Comparison of ENCODE assay signal across 27 mouse cellular contexts in genomic region chr7:68298381-68299076, GRCm38 (mm10). TPM values are rescaled to one million over a fixed set of nuclear protein-coding genes. Genes with fewer than 3 reads are reported as not detected.
DNase-seq lines count a peak whose midpoint lies in the region; ATAC-seq lines count a peak whose summit lies in the region.
"Had no signal": no experiment of that assay in that cellular context is flagged by ENCODE, and none has a peak within 500 bp of the region (broad histone marks: within the 10 kb centered on the region; RNA-seq: fewer than 3 reads in every experiment).

No protein-coding gene starts in this region.

- H3K27me3 ChIP-seq in midbrain, embryonic 11.5 days (ENCODE audit: control insufficient read depth, insufficient read depth, low read length), result no peaks in the 10 kb centered on the region
- no peaks in the 10 kb centered on the region for H3K27me3 ChIP-seq in midbrain, embryonic 13.5 days
- H3K27me3 ChIP-seq: embryonic facial prominence, embryonic 13.5 days; liver, embryonic 13.5 days; neural tube, embryonic 13.5 days; stomach, embryonic 15.5 days had no signal

- peak; percentile 67 for DNase-seq in midbrain, embryonic 11.5 days (ENCODE audit: low spot score, missing footprints)
- DNase-seq in CD4-positive, CD25-positive, alpha-beta regulatory T cell, adult 2 months (ENCODE audit: low read depth, low spot score), result peak; percentile 59
- DNase-seq in right cerebral cortex, postnatal 4 days, result peak; percentile 42
- DNase-seq in neural tube, embryonic 10.5 days (ENCODE audit: extremely low spot score, low spot score), result no peak
- DNase-seq in adrenal gland, adult 18-20 months (ENCODE audit: low spot score in 2 of 2), result no peak
- DNase-seq: cerebellum, adult 18-20 months; cerebellum, postnatal 14 days; embryo, embryonic 11 days; gastrocnemius, postnatal 14 days; heart, adult 11 months; kidney, adult 18-20 months; kidney, postnatal 4 days; liver, embryonic 13.5 days; lung, embryonic 14.5 days; midbrain, embryonic 14.5 days; thymus, adult 18-20 months had no signal

- no peak overlapping the region for H3K27ac ChIP-seq in midbrain, embryonic 11.5 days (ENCODE audit: low read depth, low read length)
- no peak overlapping the region for H3K27ac ChIP-seq in midbrain, embryonic 13.5 days
- H3K27ac ChIP-seq: embryonic facial prominence, embryonic 13.5 days; liver, embryonic 13.5 days; neural tube, embryonic 13.5 days; stomach, embryonic 15.5 days had no signal

- no peaks in the 10 kb centered on the region for H3K4me1 ChIP-seq in midbrain, embryonic 11.5 days (ENCODE audit: control insufficient read depth, insufficient read depth, low read length)
- no peaks in the 10 kb centered on the region for H3K4me1 ChIP-seq in midbrain, embryonic 13.5 days (replicated peaks)
- H3K4me1 ChIP-seq: stomach, embryonic 15.5 days had no signal

- no peak overlapping the region for H3K4me3 ChIP-seq in midbrain, embryonic 11.5 days (ENCODE audit: low read depth, low read length)
- no peak overlapping the region for H3K4me3 ChIP-seq in midbrain, embryonic 13.5 days (replicated peaks)
- H3K4me3 ChIP-seq: embryonic facial prominence, embryonic 13.5 days; erythroblast, embryonic 14.5 days; liver, embryonic 13.5 days; neural tube, embryonic 13.5 days; stomach, embryonic 15.5 days had no signal

- H3K9ac ChIP-seq in midbrain, embryonic 11.5 days (ENCODE audit: low read length), result no peak overlapping the region
- H3K9ac ChIP-seq in midbrain, embryonic 13.5 days (replicated peaks), result no peak overlapping the region
- H3K9ac ChIP-seq: embryonic facial prominence, embryonic 13.5 days; liver, embryonic 13.5 days; lung, embryonic 14.5 days; neural tube, embryonic 13.5 days; stomach, embryonic 15.5 days had no signal

- WGBS in midbrain, embryonic 11.5 days, result 87% methylated on average over 13 of the region's 13 CpGs
- WGBS in midbrain, embryonic 13.5 days, result 86% methylated on average over 13 of the region's 13 CpGs

- no peaks in the 10 kb centered on the region for H3K36me3 ChIP-seq in midbrain, embryonic 11.5 days (ENCODE audit: control insufficient read depth, insufficient read depth, low read length)
- no peaks in the 10 kb centered on the region for H3K36me3 ChIP-seq in midbrain, embryonic 13.5 days
- H3K36me3 ChIP-seq: embryonic facial prominence, embryonic 13.5 days; liver, embryonic 13.5 days; neural tube, embryonic 13.5 days; stomach, embryonic 15.5 days had no signal

- no peak overlapping the region for H3K4me2 ChIP-seq in midbrain, embryonic 11.5 days
- H3K4me2 ChIP-seq in midbrain, embryonic 13.5 days (replicated peaks), result no peak overlapping the region
- H3K4me2 ChIP-seq: embryonic facial prominence, embryonic 13.5 days; heart, embryonic 11.5 days; liver, embryonic 13.5 days; lung, embryonic 14.5 days; neural tube, embryonic 13.5 days; stomach, embryonic 15.5 days had no signal

- no peak for ATAC-seq in midbrain, embryonic 11.5 days (ENCODE audit: low FRiP score)
- no peak for ATAC-seq in midbrain, embryonic 13.5 days
- ATAC-seq in common myeloid progenitor, adult 5-6 weeks (replicated peaks; ENCODE audit: low read depth, poor library complexity, severe bottlenecking), result peak; percentile 33; the same call in 1 of the 2 replicates
- ATAC-seq: forebrain, embryonic 14.5 days had no signal

- H3K9me3 ChIP-seq in midbrain, embryonic 11.5 days (ENCODE audit: control insufficient read depth, low read length), result no peaks in the 10 kb centered on the region
- H3K9me3 ChIP-seq in midbrain, embryonic 13.5 days, result no peaks in the 10 kb centered on the region
- H3K9me3 ChIP-seq: embryonic facial prominence, embryonic 13.5 days; liver, embryonic 13.5 days; neural tube, embryonic 13.5 days; stomach, embryonic 15.5 days had no signal

RNA-seq across cellular contexts. Expression of gene Fam169b, which starts 24.9 kb away (rescaled TPM):
- polyA plus RNA-seq in midbrain, embryonic 11.5 days (2014; fragmentation: Nextera tagmentation; extraction: Ambion mirVana), result 0.18 TPM in 1 of 2 replicates, not detected in the other
- polyA plus RNA-seq in midbrain, embryonic 13.5 days (2015; fragmentation: Nextera tagmentation; extraction: Ambion mirVana), result 0.09 TPM in 1 of 2 replicates, not detected in the other
- 0.55 TPM in 1 of 2 replicates, not detected in the other for total RNA-seq in common myeloid progenitor, adult 5-6 weeks (2017)
- total RNA-seq in adrenal gland, adult 18-20 months (2021), result under 1 TPM; 0.22 to 0.23 TPM
- polyA plus RNA-seq: erythroblast, embryonic 14.5 days had no signal

RNA-seq across cellular contexts. Expression of gene Pgpep1l, which starts 34.5 kb away (rescaled TPM):
- polyA plus RNA-seq in midbrain, embryonic 11.5 days (2014; fragmentation: Nextera tagmentation; extraction: Ambion mirVana), result not detected in 2 replicates
- not detected in 2 replicates for polyA plus RNA-seq in midbrain, embryonic 13.5 days (2015; fragmentation: Nextera tagmentation; extraction: Ambion mirVana)
- total RNA-seq in common myeloid progenitor, adult 5-6 weeks (2017), result not detected in 2 replicates
- under 1 TPM in 1 of 2 experiments, not detected in 1; 0.32 TPM for total RNA-seq in adrenal gland, adult 18-20 months (2021)
- total RNA-seq: megakaryocyte, adult 5-6 weeks had no signal
- polyA plus RNA-seq: erythroblast, embryonic 14.5 days; forebrain, embryonic 14.5 days; heart, embryonic 11.5 days; hindbrain, embryonic 11.5 days; kidney, embryonic 16.5 days; liver, embryonic 13.5 days; lung, embryonic 14.5 days; midbrain, embryonic 14.5 days; neural tube, embryonic 13.5 days; stomach, embryonic 15.5 days had no signal

Comparison
In these comparisons a context has a peak if more than half of its experiments do, and no peak if none do; other contexts are left out.
1. DNase-seq: peak in midbrain, embryonic 11.5 days (single experiment), CD4-positive, CD25-positive, alpha-beta regulatory T cell, adult 2 months (single experiment) and right cerebral cortex, postnatal 4 days (single experiment); none in neural tube, embryonic 10.5 days (single experiment) and adrenal gland, adult 18-20 months (0 of 2).